Mouse (Mus musculus): ENCODE measurements around the gene Sh3pxd2b. TPM values are rescaled to one million over a fixed set of nuclear protein-coding genes. Genes with fewer than 3 reads are reported as not detected.

The Sh3pxd2b gene
- polyA plus RNA-seq (2021; fragmentation: Nextera tagmentation): 1.6 and 1.8 TPM in 2 replicates
- long read RNA-seq, experiment 1, partial matches to known transcripts: 0 of 3 reads
- long read RNA-seq, experiment 1, other reads (novel, unspliced or antisense): 3 of 3 reads
- long read RNA-seq, experiment 2, transcript Sh3pxd2b-202 (4 exons, 2,659 nt): major isoform, 8 of 18 reads
- long read RNA-seq, experiment 2, partial matches to known transcripts: 0 of 18 reads
- long read RNA-seq, experiment 2, other reads (novel, unspliced or antisense): 10 of 18 reads

DNA sequence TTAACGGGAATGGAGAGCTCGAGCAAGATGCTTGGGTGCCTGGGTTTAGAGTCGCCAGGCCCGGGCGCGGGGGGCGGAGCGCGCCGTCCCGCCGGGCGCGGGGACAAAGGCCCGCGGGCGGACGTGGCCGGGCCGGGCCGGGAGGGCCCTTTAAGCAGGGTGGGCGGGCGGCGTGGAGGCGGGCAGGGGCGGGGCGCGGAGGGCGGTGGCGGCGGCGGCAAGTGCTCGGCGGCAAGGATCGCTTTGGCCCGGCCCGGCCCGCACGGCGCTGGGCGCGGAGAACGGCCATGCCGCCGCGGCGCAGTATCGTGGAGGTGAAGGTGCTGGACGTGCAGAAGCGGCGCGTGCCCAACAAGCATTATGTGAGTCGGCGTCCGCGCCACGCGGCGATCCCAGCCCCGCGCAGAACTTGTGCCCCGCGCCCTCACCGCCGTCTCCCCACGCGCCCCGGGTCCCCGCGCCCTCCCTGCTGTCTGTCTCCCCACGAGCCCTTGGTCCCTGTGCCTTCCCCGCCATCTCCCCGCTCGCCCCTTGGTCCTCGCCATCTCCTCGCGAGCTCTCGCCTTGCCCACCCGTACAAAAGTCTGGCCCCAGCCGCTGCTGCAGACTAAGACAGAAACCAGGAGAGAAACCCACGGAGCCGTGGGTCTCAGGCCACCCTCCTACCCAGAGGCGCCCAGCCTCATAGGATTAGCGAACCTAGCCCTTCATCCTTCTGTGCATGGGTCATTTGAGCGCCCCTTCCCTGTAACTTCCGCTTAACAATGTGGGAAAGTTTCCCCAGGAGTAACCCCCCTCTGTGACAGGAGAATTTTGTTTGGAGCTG is at the start of gene Sh3pxd2b:
Sh3pxd2b (plus strand) TSS at position 214 of the 826 bp plus-strand sequence.

DNA sequence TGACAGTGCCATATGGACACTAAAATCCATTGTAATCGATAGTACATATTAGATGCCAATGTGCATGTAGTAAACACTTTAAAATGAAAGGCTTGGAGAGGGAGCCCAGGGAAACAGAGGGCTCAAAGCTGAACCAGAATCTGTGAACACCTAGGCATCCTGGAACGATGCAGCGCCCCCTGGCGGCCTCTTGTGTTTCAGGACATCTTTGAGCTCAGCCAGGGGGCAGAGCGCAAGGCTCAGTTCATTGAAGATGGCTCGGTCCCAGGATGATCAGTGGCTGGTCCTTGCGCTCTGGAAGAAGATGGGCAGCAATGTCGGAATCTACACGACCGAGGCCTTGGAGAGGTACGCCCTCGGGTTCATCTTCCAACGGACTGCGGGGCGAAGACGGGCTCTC is 47.8 kb upstream of the Sh3pxd2b start, which contains the start of gene Hbq1a:
Hbq1a (plus strand) TSS at position 205 of the 400 bp plus-strand sequence.

DNA sequence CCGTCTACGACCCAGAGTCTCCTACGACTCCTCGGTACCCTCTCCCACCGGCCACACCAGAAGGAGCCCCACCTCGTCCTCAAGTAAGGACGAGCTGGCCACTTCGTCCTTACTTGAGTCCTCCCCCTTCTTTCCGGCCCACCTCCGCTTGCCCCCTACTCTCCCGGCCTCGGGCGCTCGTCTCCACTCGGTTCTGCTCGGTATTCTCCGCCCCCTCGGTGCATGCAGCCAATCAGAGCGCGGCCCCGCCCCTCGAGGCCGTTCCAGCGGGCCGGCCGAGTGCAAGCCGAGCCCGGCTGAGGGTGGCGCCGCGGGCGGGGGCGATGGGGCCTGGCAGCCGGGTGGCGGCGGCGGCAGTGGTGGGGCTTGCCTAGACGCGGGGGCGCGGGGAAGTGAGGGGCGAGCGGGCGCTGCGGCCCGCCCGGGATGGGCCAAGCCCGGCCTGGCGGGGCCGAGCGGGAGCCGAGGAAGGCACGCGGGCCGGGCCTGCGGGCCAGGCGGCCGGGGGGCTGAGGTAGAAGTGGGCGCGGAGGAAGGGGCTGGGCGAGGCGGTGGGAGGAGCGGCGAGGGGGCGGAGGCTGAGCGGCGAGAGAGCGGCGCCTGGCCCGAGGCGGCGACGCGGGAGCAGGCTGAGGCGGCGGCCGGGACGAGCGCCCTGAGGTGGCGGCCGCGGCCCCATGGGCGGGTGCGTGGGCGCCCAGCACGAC is 107.3 kb downstream of the Sh3pxd2b start, which contains the start of gene Ubtd2:
Ubtd2 (plus strand) TSS at position 571 of the 707 bp plus-strand sequence.

Other genes with a start within 250 kb of the Sh3pxd2b start
- not detected in 2 replicates for gene Il9r, start 147.5 kb upstream of the Sh3pxd2b start, polyA plus RNA-seq (2021; fragmentation: Nextera tagmentation)
- 64.4 and 68.4 TPM in 2 replicates for gene Snrnp25, start 142.4 kb upstream of the Sh3pxd2b start, polyA plus RNA-seq (2021; fragmentation: Nextera tagmentation)
- 2.1 and 3.1 TPM in 2 replicates for gene Rhbdf1, start 125.5 kb upstream of the Sh3pxd2b start, polyA plus RNA-seq (2021; fragmentation: Nextera tagmentation)
- gene Mpg, start 121.3 kb upstream of the Sh3pxd2b start, polyA plus RNA-seq (2021; fragmentation: Nextera tagmentation): 17.5 and 17.7 TPM in 2 replicates
- gene Nprl3, start 80.1 kb upstream of the Sh3pxd2b start, polyA plus RNA-seq (2021; fragmentation: Nextera tagmentation): 59.4 and 67.1 TPM in 2 replicates
- not detected in 2 replicates for gene Hba-x, start 71.4 kb upstream of the Sh3pxd2b start, polyA plus RNA-seq (2021; fragmentation: Nextera tagmentation)
- 6.8 and 9.2 TPM in 2 replicates for gene Hba-a1, start 64.3 kb upstream of the Sh3pxd2b start, polyA plus RNA-seq (2021; fragmentation: Nextera tagmentation)
- gene Hbq1b, start 60.9 kb upstream of the Sh3pxd2b start, polyA plus RNA-seq (2021; fragmentation: Nextera tagmentation): 0.92 TPM in 1 of 2 replicates, not detected in the other
- gene Hba-a2, start 51.3 kb upstream of the Sh3pxd2b start, polyA plus RNA-seq (2021; fragmentation: Nextera tagmentation): 11.4 and 18.1 TPM in 2 replicates
- 1.0 and 1.2 TPM in 2 replicates for gene Hbq1a, start 47.8 kb upstream of the Sh3pxd2b start, polyA plus RNA-seq (2021; fragmentation: Nextera tagmentation)
- gene Ubtd2, start 107.5 kb downstream of the Sh3pxd2b start, polyA plus RNA-seq (2021; fragmentation: Nextera tagmentation): 6.3 and 6.8 TPM in 2 replicates
- gene Efcab9, start 184.3 kb downstream of the Sh3pxd2b start, polyA plus RNA-seq (2021; fragmentation: Nextera tagmentation): 0.54 and 1.7 TPM in 2 replicates
- gene Stk10, start 185.5 kb downstream of the Sh3pxd2b start, polyA plus RNA-seq (2021; fragmentation: Nextera tagmentation): 1.5 and 1.7 TPM in 2 replicates

All from layer of hippocampus, adult 6 months (tissue).